Mouse (Mus musculus) adrenal gland, adult 18-20 months (tissue): ENCODE results near the gene Tarbp2. TPM values are rescaled to one million over a fixed set of nuclear protein-coding genes. Genes with fewer than 3 reads are reported as not detected.
A peak's percentile ranks its signal among the peaks of the same experiment; 100 is the strongest.

ENCODE experiments used
- DNase-seq, 2 experiments: peaks; one replicate each; pipeline ENCODE4 v3.0.0; 2021 to 2022; ENCODE audit warnings: low spot score in 2 of 2
- total RNA-seq, 2 experiments: library from RNA; stranded (reverse); gene quantifications; 1 replicate in 1 of 2; 2 replicates in 1 of 2; pipeline ENCODE4 v1.2.3; 2021

Gene Tarbp2
- total RNA-seq, 2 experiments from 2014 or later = 35.5 to 36.1 TPM

DNA sequence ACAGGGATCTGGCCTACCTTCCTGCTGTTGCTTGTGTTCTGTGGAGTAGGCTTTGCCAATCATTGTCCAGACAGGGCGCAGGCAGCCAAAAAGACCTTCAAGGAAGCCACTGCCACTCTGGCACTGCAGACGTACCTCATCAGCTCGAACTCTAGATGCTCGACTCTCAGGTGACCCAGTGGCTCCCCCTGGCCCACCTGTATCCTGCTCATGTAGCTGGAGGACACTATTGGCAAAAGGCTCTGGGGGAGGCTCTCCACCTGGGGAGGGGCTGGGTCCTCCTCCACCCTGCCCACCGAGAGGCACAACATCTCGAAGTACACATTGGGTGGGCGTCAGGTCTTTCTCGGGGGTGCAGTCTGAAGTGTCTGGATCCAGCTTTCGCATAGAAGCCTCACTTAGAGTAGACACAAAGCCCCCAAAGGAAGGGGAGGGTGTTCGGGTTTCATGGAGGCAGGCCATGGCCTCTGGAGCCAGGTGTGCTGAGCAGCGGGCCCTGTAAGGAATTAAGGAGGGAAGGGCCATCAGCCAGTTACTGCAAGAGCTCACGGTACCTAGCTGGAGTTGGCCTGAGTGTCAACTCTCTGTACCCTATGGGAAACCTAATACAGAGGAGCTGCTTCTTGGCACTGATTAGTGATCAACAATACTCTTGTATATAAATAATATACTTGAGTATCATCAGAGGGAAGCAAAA, 12.8 kb upstream of the Tarbp2 start:
- no peak for DNase-seq

DNA sequence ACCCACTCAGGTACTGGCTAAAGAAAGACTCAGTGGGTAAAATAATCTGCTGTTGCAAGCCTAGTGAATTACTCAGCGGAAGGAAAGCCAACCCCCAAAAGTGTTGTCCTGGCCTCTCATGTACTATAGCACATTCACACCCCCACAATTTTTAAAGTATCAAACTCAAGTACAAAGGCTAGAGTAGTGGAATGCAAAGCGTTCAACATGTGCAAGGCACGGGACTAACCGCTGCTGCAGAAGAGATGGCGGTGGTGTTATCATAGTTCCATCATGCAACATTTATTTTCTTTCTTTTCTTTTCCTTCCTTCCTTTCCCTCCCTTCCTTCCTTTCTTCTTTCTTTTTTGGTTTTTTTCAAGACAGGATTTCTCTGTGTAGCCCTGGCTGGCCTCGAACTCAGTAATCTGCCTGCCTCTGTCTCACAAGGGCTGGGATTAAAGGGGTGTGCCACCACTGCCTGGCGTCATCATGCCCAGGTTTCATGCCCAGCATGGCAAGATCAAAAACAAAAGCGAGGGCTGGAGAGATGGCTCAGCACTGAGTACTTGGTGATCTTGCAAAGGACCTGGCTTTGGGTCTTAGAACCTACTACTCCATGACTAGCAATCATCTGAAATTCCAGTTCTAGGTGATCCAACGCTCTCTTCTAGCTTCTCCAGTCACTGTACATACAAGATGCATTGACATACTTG, 12.1 kb upstream of the Tarbp2 start:
- no peak for DNase-seq

DNA sequence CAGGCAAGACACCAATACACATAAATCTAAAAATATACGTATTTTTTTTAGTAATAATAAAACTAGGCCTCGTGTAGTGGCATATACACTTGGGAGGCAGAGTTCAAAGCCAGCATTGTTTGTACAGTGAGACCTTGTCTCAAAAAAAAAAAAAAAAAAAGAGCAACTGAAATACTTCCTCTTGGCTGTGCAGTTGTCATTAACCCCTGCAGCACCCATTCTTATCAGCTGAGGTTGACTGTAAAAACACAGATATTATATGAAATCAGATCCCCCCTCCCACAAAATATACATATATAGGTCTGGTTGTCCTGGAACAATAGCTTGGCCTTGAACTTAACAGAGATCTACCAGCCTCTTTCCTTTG, 11.5 kb upstream of the Tarbp2 start:
- no peak for DNase-seq

DNA sequence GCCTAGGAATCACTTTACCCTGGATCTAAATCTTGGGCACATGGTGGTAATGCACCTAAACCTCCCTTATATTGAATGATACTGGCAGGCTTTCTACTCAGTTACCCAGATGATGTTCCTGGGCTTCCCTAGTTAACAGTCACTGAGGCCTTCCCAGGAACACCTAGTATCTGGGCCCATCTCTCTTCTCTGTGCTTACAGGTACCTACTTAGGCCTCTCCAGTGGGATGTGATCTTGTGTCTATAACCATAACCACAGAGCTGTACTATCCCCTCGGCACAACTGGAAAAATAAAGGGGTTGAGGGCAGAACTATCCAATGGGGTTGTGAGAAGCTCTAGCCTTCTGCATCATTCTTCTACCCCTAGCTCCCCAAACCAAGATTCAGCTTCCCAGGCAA, 11.1 kb upstream of the Tarbp2 start:
- DNase-seq = no peak

DNA sequence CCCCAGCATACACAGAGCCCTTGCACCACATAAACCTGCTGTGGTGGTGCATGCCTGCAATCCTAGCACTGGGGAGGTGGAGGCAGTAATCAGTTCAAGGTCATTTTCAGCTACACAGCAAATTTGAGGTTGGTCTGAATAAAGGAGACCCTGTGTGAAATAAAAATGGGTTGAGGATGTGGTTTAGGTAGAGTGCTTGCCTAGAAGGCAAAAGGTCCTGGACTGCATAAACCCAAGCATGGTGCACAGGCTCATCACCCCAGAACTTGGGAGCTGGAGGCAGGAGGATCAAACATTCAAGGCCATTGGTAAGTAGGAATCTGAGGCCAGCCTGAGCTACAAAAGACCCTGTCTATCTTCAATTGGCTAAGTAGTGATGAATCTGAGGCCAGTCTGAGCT, 10.4 kb upstream of the Tarbp2 start:
- no peak for DNase-seq

DNA sequence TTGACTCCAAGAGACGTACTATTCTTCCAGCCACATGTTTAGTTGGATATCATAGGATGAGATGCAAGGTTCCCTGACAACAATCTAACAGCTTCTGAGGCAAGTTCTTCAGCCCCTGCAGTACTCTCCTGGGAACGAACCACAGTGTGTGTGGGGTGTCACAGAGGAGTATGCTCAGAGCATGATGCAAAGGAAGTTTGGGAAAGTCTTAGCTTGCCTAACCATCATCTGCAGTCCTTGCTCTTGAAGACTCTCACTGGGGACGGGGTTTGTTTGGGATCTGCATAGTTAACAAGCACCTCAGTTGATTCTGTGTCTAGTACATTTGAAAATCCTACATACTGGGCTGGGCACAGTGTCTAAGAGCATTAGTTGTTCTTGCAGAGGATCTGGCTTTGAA, 9.7 kb upstream of the Tarbp2 start:
- no peak for DNase-seq

DNA sequence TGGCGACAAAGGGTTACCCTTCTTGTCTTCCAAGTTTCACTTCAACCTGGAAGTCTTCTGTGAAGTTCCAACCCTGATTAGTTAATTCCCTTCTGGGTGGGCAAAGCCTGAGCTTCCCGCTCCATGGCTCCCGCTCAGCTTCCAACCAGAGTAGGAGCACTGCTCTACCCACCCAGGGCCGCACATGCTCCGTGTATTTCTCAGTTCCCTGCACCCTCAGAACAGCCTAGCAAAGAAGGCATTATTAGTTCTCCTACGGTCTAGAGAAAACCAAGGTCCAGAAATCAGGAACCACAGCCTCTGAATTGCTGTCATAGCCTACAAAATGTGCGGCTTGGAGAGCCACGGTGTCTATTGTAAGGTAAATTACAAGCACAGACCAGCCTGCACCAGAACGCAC, 7.9 kb upstream of the Tarbp2 start:
- no peak for DNase-seq

DNA sequence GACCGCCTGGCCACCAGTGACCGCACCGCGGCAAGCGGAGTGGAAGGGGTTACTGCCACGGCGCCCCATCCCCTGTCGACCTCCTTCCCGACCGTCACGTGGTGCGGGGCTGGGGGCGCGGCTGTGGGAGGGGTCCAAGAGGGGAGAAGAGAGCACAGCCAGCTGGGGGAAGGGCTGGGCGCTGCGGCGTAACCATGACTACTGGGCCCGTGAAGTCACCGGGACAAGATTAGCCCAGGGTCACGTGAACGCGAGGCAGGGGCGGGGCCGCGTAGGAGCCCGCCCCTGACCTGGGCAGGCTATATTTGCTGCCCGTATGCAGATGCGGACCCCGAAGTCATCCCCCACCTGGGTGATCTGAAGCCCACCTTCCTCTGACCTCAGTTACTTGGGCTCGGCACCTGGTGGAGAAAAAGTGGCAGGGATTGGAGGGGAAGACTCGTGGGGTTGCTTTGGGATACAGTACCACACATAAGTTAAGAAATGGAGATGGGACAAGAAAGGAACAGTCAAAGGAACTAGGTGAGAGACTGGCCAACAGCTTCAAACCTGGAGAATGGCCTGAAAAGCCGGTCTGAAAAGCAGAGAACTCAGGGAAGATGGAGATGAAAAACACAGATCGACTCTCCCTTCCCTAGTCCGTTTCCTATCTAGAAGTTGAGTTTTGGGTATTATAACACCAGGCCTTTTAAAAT, 7.3 kb upstream of the Tarbp2 start:
- DNase-seq = peak; percentile 79

DNA sequence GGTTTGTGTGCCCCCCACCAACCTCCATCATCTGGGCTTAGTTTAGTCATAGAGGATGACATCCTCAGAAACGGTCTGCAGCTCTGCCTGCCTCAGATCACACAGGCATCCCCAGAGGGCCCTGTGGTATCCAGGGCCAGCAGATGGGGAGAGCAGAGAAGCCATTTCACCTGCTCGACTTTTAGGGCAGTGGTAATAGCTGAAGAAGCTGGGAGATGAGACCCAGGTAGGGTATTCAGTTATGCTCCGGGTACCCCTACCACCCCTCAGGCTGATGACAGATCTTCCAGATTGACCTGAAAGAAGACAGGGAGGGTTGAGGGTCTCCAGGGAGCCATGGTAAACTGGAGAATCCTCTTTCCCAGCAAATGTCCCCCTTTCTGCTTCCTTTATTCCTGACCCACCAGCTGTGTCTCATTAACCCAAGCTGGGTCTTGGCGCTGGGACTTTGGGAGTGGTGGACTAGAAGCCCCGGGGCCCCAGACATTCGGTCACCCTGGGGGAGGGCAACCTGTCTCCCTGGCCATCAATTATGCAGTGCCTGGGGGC, 6.6 kb upstream of the Tarbp2 start:
- DNase-seq = no peak

DNA sequence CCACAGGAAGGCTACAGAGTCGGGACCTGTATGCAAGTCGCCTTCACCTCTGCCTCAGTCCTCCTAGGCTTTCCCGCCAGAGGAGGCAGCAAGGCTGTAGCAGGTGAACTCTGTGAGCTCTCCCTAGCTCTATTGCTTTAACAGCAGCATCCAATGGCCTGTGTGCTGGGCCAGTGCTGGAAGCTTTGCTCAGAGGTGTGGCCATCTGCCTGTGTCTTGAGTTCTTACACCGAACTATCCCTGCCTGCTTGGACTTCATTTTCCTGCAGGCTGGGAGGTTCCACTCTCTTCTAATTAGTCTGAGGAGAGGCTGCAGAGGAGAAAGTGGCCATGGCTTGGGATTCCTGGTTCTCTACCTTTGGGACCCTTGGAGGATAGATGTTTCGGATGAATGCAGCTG, 6.0 kb upstream of the Tarbp2 start:
- no peak for DNase-seq

DNA sequence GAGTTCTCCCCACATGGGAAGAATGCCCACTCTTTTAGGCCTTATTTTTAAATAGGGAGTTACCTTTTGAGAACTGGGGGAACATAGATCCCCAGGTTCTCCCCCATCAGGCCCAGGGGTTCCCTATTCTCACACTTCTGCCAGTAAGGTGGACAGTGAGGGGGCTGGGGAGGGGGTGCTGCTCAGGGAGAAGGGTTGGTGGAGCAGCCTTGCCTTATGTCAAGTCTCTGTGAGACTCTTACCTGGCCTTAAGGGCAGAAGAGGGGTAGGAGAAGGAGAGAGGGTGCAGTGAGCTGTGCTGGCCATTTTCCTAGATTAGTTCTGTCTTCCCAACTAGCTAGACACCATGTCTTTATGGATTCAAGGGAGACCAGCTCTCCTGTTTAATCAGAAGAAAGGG, 5.5 kb upstream of the Tarbp2 start:
- no peak for DNase-seq

DNA sequence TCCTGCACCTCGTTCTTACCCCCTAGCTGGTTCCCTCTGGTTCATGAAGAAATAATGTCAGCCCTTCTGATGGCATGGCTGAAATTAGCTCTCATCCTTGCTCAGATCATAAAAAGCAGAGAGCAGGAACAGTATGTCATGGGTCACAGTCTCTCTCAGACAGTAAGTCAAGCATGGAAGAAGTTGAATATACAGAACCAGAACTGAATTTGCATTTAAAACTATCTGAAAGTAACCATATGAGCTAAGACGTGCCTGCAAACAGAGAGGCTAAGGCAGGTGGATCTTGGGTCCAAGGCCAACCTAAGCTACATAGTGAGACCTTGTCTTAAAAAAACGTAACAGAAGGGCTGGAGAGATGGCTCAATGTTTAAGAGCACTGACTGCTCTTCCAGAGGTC, 5.0 kb upstream of the Tarbp2 start:
- no peak for DNase-seq

DNA sequence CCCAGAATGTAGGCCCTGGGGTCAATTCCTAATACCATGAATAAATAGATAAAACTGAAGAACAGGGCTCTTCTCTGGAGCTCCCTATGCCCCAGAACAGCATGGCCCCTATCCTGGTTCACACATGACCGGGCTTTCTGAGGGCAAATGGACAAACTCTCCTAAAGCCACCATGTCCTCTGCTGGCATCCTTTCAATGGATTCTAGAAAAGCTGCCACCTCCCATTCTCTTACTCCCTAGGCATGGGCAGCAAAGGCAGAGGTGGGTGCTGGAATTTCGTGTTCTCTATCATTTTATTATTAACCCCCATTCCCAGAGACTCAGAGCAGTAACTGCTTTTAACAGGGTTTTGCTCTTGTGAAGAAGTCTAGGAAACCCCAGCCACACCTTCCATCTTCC, 2.7 kb upstream of the Tarbp2 start:
- no peak for DNase-seq

DNA sequence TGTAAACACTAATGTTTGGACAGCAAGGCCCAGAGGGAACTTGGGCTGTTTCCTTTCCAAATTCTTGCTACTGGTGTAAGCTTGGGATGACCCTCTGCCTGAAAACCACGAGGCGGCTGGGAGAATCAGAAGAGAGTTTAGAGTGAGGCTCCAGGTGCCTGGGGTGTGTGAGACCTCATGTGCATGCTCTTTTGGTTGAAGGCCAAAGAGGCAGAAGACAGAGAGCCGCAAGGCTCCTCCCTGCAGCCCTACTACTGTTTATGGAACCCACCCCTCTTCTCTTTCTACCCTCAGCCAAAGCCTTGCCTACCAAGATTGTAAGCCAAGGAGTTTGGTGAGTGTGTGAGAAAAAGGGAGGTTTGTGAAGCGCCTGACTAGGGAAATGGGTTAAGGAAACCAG, 2.2 kb upstream of the Tarbp2 start:
- no peak for DNase-seq

DNA sequence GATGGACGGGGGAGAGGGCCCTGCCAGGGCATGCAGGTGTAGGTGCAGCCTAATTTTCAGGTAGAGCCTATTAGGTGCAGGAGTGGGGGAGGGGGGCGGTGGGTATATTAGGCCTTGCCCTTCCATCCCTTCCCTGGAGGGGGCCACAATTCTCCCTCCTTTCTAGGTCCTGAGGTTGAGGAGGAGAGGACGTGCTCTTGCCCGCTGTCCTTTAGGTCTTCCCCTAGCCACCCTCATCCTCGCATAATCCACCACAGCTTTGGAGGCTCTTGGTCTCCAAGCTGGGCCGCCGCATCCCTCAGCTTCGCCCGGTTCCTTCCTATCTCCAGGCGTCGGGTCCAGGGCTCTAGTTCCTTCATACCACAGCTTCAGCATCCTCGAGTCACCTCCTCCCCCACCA, 1.7 kb upstream of the Tarbp2 start:
- no peak for DNase-seq

DNA sequence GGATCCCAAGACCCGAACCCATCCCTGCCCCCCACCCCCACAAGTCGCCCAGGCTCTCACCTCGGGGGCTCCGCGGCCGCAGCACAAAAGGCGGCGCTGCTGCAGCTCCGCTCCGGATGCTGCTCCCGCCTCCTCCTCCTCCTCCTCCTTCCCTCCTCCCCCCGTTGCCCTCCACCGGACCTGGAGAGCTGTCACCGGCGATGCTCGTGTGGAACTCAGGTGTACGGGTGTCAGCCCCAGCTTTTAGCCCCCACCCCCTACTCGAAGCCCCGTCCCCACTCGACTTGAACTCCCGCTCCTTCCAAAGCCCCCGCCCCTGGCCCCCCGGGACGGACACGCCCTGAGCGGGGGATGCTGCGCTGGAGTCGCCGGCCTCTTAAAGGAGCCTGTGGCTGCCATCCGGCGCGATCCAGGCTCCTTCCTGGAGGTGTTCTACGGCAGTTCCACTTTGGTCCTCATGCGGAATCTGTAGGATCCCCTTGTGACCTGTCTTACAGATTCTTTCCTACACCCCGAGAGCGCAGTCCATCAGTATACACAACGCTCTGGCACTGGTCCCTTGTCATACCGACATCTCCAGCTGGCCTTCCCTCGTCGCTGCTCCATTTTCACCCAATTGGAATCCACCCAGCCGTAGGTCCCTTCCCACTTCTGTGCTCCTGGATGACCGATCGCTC, 1.1 kb upstream of the Tarbp2 start, which contains the start of gene Map3k12:
Map3k12 (minus strand) TSS at position 337 of the 677 bp plus-strand sequence.
- DNase-seq = peak; percentile 76 to 78

DNA sequence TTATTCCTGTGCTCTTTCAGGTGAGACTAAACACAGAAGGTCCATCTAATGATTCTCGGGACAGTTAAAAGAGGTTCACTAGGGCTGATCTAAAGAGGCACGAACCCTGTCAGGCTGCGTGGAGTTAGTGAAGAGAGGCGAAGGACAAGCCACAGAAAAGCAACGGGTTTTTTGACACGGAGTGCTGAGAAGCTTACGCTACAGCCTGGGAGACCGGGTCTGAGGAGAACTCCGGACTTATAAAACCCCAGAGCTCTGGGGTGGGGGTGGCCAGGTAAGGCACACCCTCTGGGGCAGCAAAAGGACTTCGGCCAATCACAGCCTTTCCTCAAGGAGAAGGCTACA, 389 bp upstream of the Tarbp2 start:
- DNase-seq = no peak

DNA sequence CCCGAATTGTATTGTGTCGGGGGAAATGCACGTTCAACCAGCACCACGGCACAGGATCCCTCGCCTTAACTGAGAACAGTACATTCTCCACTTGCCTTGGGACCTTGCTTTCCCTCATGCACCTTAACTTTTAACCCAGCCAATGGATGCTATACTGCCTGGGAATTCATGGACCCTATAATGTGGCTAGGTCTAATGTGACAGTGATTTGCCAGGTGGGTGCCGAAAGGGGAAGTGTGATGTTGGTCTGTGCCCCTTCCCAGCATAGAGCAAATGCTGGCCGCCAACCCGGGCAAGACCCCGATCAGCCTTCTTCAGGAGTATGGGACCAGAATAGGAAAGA, 838 bp downstream of the Tarbp2 start:
- no peak for DNase-seq

DNA sequence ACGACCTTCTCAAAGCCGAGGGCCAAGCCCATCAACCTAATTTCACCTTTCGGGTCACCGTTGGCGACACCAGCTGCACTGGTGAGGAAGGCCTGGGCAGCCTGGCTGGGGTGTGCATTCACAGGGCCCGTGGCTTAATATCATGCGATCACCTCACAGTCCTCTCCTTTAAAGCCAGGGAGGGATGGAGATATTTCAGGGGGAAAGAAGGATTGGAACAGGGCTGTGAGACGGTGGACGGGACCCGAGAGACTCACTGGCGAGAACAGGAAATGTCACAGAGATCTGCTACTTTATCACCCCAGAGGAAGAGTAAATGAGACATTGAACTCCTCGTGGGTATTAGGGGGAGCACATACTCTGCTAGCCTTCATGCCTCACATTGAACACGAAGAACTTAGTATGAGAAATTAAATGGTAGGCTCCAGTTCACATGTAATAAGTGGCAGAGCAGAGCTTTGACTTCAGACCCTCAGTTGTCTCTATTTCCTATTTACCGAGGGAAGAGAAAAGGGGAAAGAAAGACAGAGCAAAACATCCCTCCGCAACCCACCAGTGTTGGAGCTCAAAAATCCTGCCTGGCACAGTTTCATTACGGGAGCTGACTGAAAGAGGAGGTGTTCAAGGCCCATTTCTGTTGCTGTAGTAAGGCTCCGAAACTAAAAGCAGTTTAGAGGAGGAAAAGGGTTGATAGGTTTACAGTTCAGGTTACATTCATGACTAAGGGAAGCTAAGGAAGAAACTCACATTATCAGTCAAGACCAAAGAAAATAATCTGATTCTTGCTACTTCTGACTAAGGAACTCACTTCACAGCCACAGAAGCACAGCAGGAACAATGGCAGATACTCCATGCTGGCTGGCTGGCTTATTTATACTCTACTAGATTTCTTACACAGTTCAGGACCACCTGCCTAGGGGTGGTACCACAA, 1.5 kb downstream of the Tarbp2 start:
- DNase-seq = no peak

DNA sequence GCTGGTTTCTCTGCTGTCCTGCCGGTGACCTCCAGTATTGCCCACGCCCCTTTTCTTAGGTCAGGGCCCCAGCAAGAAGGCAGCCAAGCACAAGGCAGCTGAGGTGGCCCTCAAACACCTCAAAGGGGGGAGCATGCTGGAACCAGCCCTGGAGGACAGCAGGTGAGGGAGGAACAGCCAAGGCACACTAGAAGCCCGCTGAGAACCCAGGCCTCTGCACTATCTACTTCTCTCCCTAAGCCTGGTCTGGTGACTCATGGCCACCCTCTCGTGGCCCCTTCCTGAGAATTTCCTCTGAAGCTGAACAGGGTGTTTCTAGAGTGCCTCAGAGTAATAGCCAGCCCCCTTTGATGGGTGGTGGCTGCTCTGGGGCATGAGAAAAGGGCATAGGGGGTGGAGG, 2.4 kb downstream of the Tarbp2 start:
- DNase-seq = no peak

DNA sequence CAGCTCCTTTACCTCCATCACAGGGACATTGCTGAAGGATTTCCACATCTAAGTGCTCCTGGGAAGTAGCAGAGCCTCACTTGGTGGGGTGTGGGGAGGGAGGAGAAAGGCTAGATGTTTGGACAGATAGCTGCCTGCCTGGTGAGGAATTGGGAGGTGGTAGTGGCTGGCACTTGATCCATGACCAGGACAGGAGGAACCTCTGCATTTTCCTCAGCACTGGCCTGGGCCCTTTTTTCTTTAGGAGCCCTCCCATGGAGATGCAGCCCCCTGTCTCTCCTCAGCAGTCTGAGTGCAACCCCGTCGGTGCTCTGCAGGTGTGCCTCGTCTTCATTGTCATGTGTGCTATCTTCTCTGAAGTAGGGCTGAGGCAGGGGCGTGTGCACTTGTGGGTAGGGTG, 3.5 kb downstream of the Tarbp2 start:
- DNase-seq = no peak
